Mouse (Mus musculus) spleen, adult 2 months (tissue): ENCODE measurements at regions not wholly inside any gene's neighbourhood (a gene's known extent, or its start where the extent isn't known, plus 50 kb on each side); places are given as distances from the start of the nearest gene placed in this dataset.

Experiments used
- DNase-seq, 2 experiments: peaks; one replicate each; pipeline versions ENCODE4 v3.0.0 to v3.0.0-alpha.2; 2012 to 2021; ENCODE audit warnings: low spot score in 2 of 2, low read depth in 1 of 2
- H3K27ac ChIP-seq: fragments of 200-500 bp; 2 replicates; pipeline ENCODE4 v1.5.1; 2012; ENCODE audit warnings: low read length, inconsistent platforms; ENCODE audit not compliant: insufficient read depth
- H3K27me3 ChIP-seq: fragments of 200-500 bp; 2 replicates; pipeline ENCODE4 v1.6.1; 2012; ENCODE audit warnings: mild to moderate bottlenecking, moderate library complexity, low read length, inconsistent platforms; ENCODE audit not compliant: control insufficient read depth, insufficient read depth
- H3K36me3 ChIP-seq: fragments of 200-500 bp; 2 replicates; pipeline ENCODE4 v1.6.1; 2012; ENCODE audit warnings: mild to moderate bottlenecking, low read length, inconsistent platforms; ENCODE audit not compliant: control insufficient read depth, insufficient read depth
- H3K4me1 ChIP-seq: fragments of 200-500 bp; 2 replicates; pipeline ENCODE4 v1.6.1; 2011; ENCODE audit warnings: inconsistent platforms; ENCODE audit not compliant: control insufficient read depth, insufficient read depth, insufficient read length
- H3K4me3 ChIP-seq: fragments of 200-500 bp; 2 replicates; pipeline ENCODE4 v1.5.1; 2011; ENCODE audit warnings: mild to moderate bottlenecking, inconsistent platforms; ENCODE audit not compliant: insufficient read depth, insufficient read length; ENCODE audit errors: extremely low read depth
- CTCF ChIP-seq: fragments of 200-500 bp; IDR thresholded peaks from 2 replicates; pipeline ENCODE4 v1.5.1; 2011; ENCODE audit warnings: mild to moderate bottlenecking, inconsistent platforms; ENCODE audit not compliant: insufficient read depth, insufficient read length, insufficient replicate concordance; ENCODE audit errors: extremely low read depth
- POLR2A ChIP-seq: fragments of 200-500 bp; IDR thresholded peaks from 2 replicates; pipeline ENCODE4 v1.6.1; 2011; ENCODE audit warnings: low read depth, low read length, inconsistent platforms
- WGBS: fragments of 180-500 bp; shearing (Covaris S2); methylation state at CpG from one replicate; pipeline ENCODE4 v1.1.7; 2018; 5-methylcytosine and 5-hydroxymethylcytosine counted together

GRCm38 (mm10) chr4:12837097-12837426, 665.2 kb upstream of the Fam92a start:
- whole genome bisulfite sequencing: 83% methylated on average over 1 of the region's 1 CpGs

GRCm38 (mm10) chr4:12836326-12837096, 664.7 kb upstream of the Fam92a start:
- H3K4me3 ChIP-seq: no peak overlapping the region
- no peaks in the 10 kb centered on the region for H3K27me3 ChIP-seq
- DNase-seq: no peak
- H3K27ac ChIP-seq: no peak overlapping the region
- WGBS: 70% methylated on average over 4 of the region's 4 CpGs
- TF ChIP-seq POLR2A (no peak), CTCF (no peak)
- no peaks in the 10 kb centered on the region for H3K4me1 ChIP-seq
- no peaks in the 10 kb centered on the region for H3K36me3 ChIP-seq

More at GRCm38 (mm10) chr4:12837097-12837426, 665.2 kb upstream of the Fam92a start:
- no peaks in the 10 kb centered on the region for H3K27me3 ChIP-seq
- no peaks in the 10 kb centered on the region for H3K36me3 ChIP-seq
- TF ChIP-seq POLR2A (no peak), CTCF (no peak)
- no peak overlapping the region for H3K27ac ChIP-seq
- no peak for DNase-seq
- no peaks in the 10 kb centered on the region for H3K4me1 ChIP-seq
- H3K4me3 ChIP-seq: no peak overlapping the region

- no peak for DNase-seq
- H3K36me3 ChIP-seq: no peaks in the 10 kb centered on the region
- 0% methylated on average over 1 of the region's 1 CpGs for WGBS
- H3K27ac ChIP-seq: no peak overlapping the region
- TF ChIP-seq POLR2A: no peak
- no peak for TF ChIP-seq CTCF
- H3K4me3 ChIP-seq: no peak overlapping the region
- no peaks in the 10 kb centered on the region for H3K27me3 ChIP-seq
- no peaks in the 10 kb centered on the region for H3K4me1 ChIP-seq
Observed at GRCm38 (mm10) chr4:12826419-12826818, 654.6 kb upstream of the Fam92a start.

GRCm38 (mm10) chr4:12814251-12814650, 642.4 kb upstream of the Fam92a start:
- whole genome bisulfite sequencing: 80% methylated on average over 2 of the region's 2 CpGs

GRCm38 (mm10) chr4:12801186-12801585, 629.4 kb upstream of the Fam92a start:
- no peak overlapping the region for H3K4me3 ChIP-seq
- no peak for TF ChIP-seq CTCF
- TF ChIP-seq POLR2A: no peak
- DNase-seq: no peak

More at GRCm38 (mm10) chr4:12814251-12814650, 642.4 kb upstream of the Fam92a start:
- H3K27me3 ChIP-seq: no peaks in the 10 kb centered on the region
- no peaks in the 10 kb centered on the region for H3K4me1 ChIP-seq
- no peak for TF ChIP-seq POLR2A
- no peaks in the 10 kb centered on the region for H3K36me3 ChIP-seq
- DNase-seq: no peak
- H3K27ac ChIP-seq: no peak overlapping the region
- H3K4me3 ChIP-seq: no peak overlapping the region

GRCm38 (mm10) chr4:12799564-12799963, 627.7 kb upstream of the Fam92a start:
- DNase-seq: no peak
- TF ChIP-seq POLR2A (no peak), CTCF (no peak)
- Histone ChIP-seq H3K27ac (no peak overlapping the region), H3K4me1 (no peaks in the 10 kb centered on the region), H3K4me3 (no peak overlapping the region), H3K27me3 (no peaks in the 10 kb centered on the region), H3K36me3 (no peaks in the 10 kb centered on the region)
- WGBS: 87% methylated on average over 5 of the region's 5 CpGs

More at GRCm38 (mm10) chr4:12801186-12801585, 629.4 kb upstream of the Fam92a start:
- H3K27me3 ChIP-seq: no peaks in the 10 kb centered on the region
- WGBS: 93% methylated on average over 3 of the region's 3 CpGs
- no peak overlapping the region for H3K27ac ChIP-seq
- no peaks in the 10 kb centered on the region for H3K36me3 ChIP-seq
- H3K4me1 ChIP-seq: no peaks in the 10 kb centered on the region

- no peaks in the 10 kb centered on the region for H3K27me3 ChIP-seq
- no peaks in the 10 kb centered on the region for H3K36me3 ChIP-seq
- TF ChIP-seq POLR2A (no peak), CTCF (no peak)
- H3K4me1 ChIP-seq: no peaks in the 10 kb centered on the region
- no peak overlapping the region for H3K27ac ChIP-seq
- no peak overlapping the region for H3K4me3 ChIP-seq
- DNase-seq: no peak
- WGBS: 77% methylated on average over 11 of the region's 11 CpGs
Observed at GRCm38 (mm10) chr4:12792764-12793422, 621.1 kb upstream of the Fam92a start.
